Mouse (Mus musculus): ENCODE measurements at regions not wholly inside any gene's neighbourhood (a gene's known extent, or its start where the extent isn't known, plus 50 kb on each side); places are given as distances from the start of the nearest gene placed in this dataset.

DNA sequence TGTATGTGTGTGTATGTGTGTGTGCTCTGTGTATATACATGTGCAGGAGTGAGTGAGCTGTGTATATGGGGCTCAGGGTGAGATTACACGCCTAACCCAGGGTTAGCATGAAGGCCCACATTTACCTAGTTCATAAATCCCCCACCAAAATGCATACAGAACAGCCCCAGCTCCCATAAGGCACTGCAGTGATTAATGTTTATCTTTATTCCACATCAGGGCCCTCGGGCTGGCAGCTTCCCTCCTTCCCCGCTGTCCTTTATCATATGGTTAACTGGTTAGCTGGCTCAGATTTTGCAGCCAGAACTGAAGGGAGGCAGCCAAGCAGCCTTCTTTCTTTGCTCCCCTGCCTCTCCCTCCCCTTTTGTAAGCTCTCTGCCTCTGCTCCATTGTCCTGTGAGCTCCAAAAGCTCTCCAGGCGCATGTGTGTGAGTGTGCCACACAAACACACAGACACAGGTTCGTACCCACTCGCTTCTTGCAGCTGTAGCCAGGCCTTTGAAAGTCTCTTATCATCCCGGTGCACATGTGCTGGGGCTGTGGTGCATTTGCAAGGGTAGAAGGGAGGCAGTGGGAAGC, 649.8 kb upstream of the Fam160b2 start:
- Histone ChIP-seq H3K36me3 (ENCODE audit: control insufficient read depth, insufficient read depth, low read length) (no peaks in the 10 kb centered on the region), H3K9ac (ENCODE audit: low read length) (no peak overlapping the region), H3K4me3 (ENCODE audit: control insufficient read depth in 1 of 2, insufficient read depth in 1 of 2, low read depth in 1 of 2, low read length in 2 of 2) (no peak overlapping the region), H3K9me3 (ENCODE audit: control insufficient read depth, low read length) (no peaks in the 10 kb centered on the region), H3K27ac (replicated peaks in 1 of 2; ENCODE audit: control insufficient read depth in 1 of 2, insufficient read depth in 1 of 2, low read depth in 2 of 2, low read length in 2 of 2) (no peak overlapping the region), H3K27me3 (ENCODE audit: control insufficient read depth, insufficient read depth, low read length) (no peaks in the 10 kb centered on the region), H3K4me2 (ENCODE audit: low read length) (no peak overlapping the region), H3K4me1 (ENCODE audit: control insufficient read depth in 2 of 2, insufficient read depth in 2 of 2, low read length in 2 of 2) (no peaks in the 10 kb centered on the region)
- ATAC-seq (ENCODE audit: insufficient number of reproducible peaks, insufficient read depth, low FRiP score, low read depth), result no peak
- WGBS, result 35% methylated on average over 7 of the region's 7 CpGs

DNA sequence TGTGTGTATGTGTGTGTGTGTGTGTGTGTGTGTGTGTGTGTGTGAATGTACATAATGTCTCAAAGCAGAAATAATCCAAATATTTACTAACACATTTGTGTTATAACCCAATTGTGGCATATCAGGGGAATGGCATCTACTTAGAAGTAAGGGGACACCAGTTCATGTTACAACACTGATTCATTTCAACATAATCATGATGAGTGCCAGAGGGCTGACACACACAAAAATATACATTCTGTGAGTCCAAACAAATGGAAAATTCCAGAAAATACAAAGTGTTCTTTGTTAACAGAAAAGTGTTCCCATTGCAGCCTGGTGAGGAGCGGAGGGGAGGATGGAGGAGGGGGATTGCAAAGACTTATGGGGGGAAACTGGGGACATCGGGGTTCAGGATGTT, 648.9 kb upstream of the Fam160b2 start:
- no peak for ATAC-seq (ENCODE audit: insufficient number of reproducible peaks, insufficient read depth, low FRiP score, low read depth)
- H3K36me3 ChIP-seq (ENCODE audit: control insufficient read depth, insufficient read depth, low read length), result no peaks in the 10 kb centered on the region
- no peak overlapping the region for H3K27ac ChIP-seq (replicated peaks in 1 of 2; ENCODE audit: control insufficient read depth in 1 of 2, insufficient read depth in 1 of 2, low read depth in 2 of 2, low read length in 2 of 2)
- no peaks in the 10 kb centered on the region for H3K9me3 ChIP-seq (ENCODE audit: control insufficient read depth, low read length)
- H3K4me3 ChIP-seq (ENCODE audit: control insufficient read depth in 1 of 2, insufficient read depth in 1 of 2, low read depth in 1 of 2, low read length in 2 of 2), result no peak overlapping the region
- 79% methylated on average over 2 of the region's 2 CpGs for WGBS
- no peaks in the 10 kb centered on the region for H3K4me1 ChIP-seq (ENCODE audit: control insufficient read depth in 2 of 2, insufficient read depth in 2 of 2, low read length in 2 of 2)
- H3K9ac ChIP-seq (ENCODE audit: low read length), result no peak overlapping the region
- H3K27me3 ChIP-seq (ENCODE audit: control insufficient read depth, insufficient read depth, low read length), result no peaks in the 10 kb centered on the region
- H3K4me2 ChIP-seq (ENCODE audit: low read length), result no peak overlapping the region

DNA sequence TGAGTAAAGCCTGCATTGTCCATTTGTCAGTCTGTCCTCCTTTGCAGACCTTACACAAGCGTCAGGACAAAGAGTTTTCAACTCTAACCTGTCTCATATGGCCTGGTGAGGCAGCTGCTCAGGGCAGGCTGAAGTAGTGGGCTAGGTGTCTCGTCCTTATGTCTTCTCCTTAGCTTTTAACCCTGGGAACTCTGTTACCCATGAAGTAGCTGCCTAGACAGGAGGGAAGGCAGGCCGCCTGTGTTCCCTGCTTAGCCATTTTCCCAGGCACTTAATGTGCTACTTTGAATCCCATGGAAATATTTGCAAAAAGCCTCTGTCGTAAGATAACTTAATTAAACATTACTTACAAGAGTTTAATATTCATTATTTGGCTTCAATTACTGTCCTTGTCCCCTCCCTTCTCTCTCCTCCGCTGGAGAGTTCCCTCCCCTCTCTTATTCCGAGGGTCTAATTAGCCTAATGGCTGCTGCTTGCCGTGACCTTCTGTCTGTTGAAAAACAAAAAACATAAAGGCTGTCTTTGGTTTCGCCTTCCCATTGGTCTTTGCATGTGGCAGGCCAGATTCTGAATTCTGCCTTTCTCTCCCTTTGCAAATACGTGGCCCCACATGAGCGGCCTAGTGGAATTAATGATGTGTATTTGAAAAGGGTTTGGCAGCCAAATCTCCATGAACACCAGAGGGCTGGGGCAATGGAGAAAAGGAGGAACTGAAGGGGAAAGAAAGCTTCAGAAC, 642.2 kb upstream of the Fam160b2 start:
- Histone ChIP-seq H3K27me3 (ENCODE audit: control insufficient read depth, insufficient read depth, low read length) (no peaks in the 10 kb centered on the region), H3K9me3 (ENCODE audit: control insufficient read depth, low read length) (no peaks in the 10 kb centered on the region), H3K9ac (ENCODE audit: low read length) (no peak overlapping the region), H3K4me3 (ENCODE audit: control insufficient read depth in 1 of 2, insufficient read depth in 1 of 2, low read depth in 1 of 2, low read length in 2 of 2) (no peak overlapping the region), H3K4me2 (ENCODE audit: low read length) (no peak overlapping the region), H3K4me1 (ENCODE audit: control insufficient read depth in 2 of 2, insufficient read depth in 2 of 2, low read length in 2 of 2) (no peaks in the 10 kb centered on the region), H3K27ac (replicated peaks in 1 of 2; ENCODE audit: control insufficient read depth in 1 of 2, insufficient read depth in 1 of 2, low read depth in 2 of 2, low read length in 2 of 2) (no peak overlapping the region), H3K36me3 (ENCODE audit: control insufficient read depth, insufficient read depth, low read length) (no peaks in the 10 kb centered on the region)
- 69% methylated on average over 10 of the region's 10 CpGs for WGBS
- ATAC-seq (ENCODE audit: insufficient number of reproducible peaks, insufficient read depth, low FRiP score, low read depth), result no peak

DNA sequence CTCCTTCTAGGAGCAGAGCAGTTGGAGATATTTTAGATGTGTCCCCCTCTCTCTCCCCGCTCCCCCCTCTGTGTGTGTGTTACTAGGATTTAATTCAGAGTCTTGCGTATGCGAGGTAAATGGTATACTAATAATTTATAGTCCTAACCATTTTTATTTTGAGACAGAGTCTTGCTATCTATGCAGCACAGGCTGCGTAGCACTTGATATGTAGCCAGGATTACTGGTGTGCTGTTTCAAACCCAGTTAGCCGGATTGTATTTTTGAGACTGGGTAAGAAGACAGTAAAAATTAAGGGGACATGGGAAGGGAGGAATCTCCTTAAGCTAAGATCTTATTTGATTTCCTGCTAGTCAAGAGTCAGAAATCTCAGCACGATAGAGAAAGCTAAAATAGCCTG, 636.6 kb upstream of the Fam160b2 start:
- 86% methylated on average over 6 of the region's 6 CpGs for WGBS
- H3K9me3 ChIP-seq (ENCODE audit: control insufficient read depth, low read length), result no peaks in the 10 kb centered on the region

DNA sequence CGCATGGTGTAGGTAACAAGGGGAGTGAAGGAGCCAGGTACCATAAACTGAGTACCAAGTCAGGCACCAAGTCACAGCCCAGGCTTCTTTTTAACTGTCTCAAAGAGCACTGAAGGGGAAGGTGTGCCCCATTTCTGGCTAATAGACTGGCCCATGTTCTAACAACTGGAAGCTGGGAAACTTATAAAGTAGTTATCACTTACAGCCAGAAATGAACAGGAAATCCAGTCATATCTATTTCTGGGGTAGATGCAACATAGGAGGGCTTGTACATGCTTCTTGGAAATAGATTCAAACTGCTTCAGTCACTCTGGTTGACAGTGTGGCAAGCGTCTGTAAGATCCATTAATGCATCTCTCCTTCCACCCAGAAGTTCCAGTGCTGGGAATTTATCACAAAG, 635.3 kb upstream of the Fam160b2 start:
- no peak for ATAC-seq (ENCODE audit: insufficient number of reproducible peaks, insufficient read depth, low FRiP score, low read depth)
- H3K9ac ChIP-seq (ENCODE audit: low read length), result no peak overlapping the region
- H3K27me3 ChIP-seq (ENCODE audit: control insufficient read depth, insufficient read depth, low read length), result no peaks in the 10 kb centered on the region
- WGBS, result 76% methylated on average over 2 of the region's 2 CpGs
- no peak overlapping the region for H3K4me3 ChIP-seq (ENCODE audit: control insufficient read depth in 1 of 2, insufficient read depth in 1 of 2, low read depth in 1 of 2, low read length in 2 of 2)
- no peaks in the 10 kb centered on the region for H3K4me1 ChIP-seq (ENCODE audit: control insufficient read depth in 2 of 2, insufficient read depth in 2 of 2, low read length in 2 of 2)
- H3K4me2 ChIP-seq (ENCODE audit: low read length), result no peak overlapping the region
- H3K27ac ChIP-seq (replicated peaks in 1 of 2; ENCODE audit: control insufficient read depth in 1 of 2, insufficient read depth in 1 of 2, low read depth in 2 of 2, low read length in 2 of 2), result no peak overlapping the region
- no peaks in the 10 kb centered on the region for H3K9me3 ChIP-seq (ENCODE audit: control insufficient read depth, low read length)
- no peaks in the 10 kb centered on the region for H3K36me3 ChIP-seq (ENCODE audit: control insufficient read depth, insufficient read depth, low read length)

More for the DNA sequence above, 636.6 kb upstream of the Fam160b2 start:
- no peaks in the 10 kb centered on the region for H3K27me3 ChIP-seq (ENCODE audit: control insufficient read depth, insufficient read depth, low read length)
- H3K4me1 ChIP-seq (ENCODE audit: control insufficient read depth in 2 of 2, insufficient read depth in 2 of 2, low read length in 2 of 2), result no peaks in the 10 kb centered on the region
- H3K4me2 ChIP-seq (ENCODE audit: low read length), result no peak overlapping the region
- no peak overlapping the region for H3K27ac ChIP-seq (replicated peaks in 1 of 2; ENCODE audit: control insufficient read depth in 1 of 2, insufficient read depth in 1 of 2, low read depth in 2 of 2, low read length in 2 of 2)
- H3K36me3 ChIP-seq (ENCODE audit: control insufficient read depth, insufficient read depth, low read length), result no peaks in the 10 kb centered on the region
- no peak for ATAC-seq (ENCODE audit: insufficient number of reproducible peaks, insufficient read depth, low FRiP score, low read depth)
- no peak overlapping the region for H3K4me3 ChIP-seq (ENCODE audit: control insufficient read depth in 1 of 2, insufficient read depth in 1 of 2, low read depth in 1 of 2, low read length in 2 of 2)
- H3K9ac ChIP-seq (ENCODE audit: low read length), result no peak overlapping the region

DNA sequence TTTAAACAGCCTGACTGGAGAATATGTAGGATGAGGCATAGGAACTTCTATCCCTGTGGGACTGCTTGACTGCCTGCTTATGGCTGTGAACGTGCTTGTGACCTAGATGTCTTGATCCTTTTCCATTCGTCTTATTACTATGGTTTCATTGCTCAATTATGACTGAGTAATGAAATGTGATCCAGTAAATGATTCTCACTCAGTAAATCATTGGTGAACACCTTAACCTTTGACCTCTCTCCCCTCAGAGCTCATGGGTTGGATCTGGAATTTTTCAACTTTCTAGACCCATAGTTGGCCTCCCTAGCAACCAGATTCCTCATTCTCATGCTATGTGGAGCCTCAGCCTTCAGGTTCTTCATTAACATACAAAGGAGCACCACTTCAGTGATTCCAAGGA, 634.6 kb upstream of the Fam160b2 start:
- H3K36me3 ChIP-seq (ENCODE audit: control insufficient read depth, insufficient read depth, low read length), result no peaks in the 10 kb centered on the region
- H3K4me1 ChIP-seq (ENCODE audit: control insufficient read depth in 2 of 2, insufficient read depth in 2 of 2, low read length in 2 of 2), result no peaks in the 10 kb centered on the region
- H3K27me3 ChIP-seq (ENCODE audit: control insufficient read depth, insufficient read depth, low read length), result no peaks in the 10 kb centered on the region
- no peak for ATAC-seq (ENCODE audit: insufficient number of reproducible peaks, insufficient read depth, low FRiP score, low read depth)
- H3K27ac ChIP-seq (replicated peaks in 1 of 2; ENCODE audit: control insufficient read depth in 1 of 2, insufficient read depth in 1 of 2, low read depth in 2 of 2, low read length in 2 of 2), result no peak overlapping the region
- H3K4me2 ChIP-seq (ENCODE audit: low read length), result no peak overlapping the region
- 78% methylated on average over 2 of the region's 2 CpGs for WGBS
- no peak overlapping the region for H3K9ac ChIP-seq (ENCODE audit: low read length)
- no peaks in the 10 kb centered on the region for H3K9me3 ChIP-seq (ENCODE audit: control insufficient read depth, low read length)
- no peak overlapping the region for H3K4me3 ChIP-seq (ENCODE audit: control insufficient read depth in 1 of 2, insufficient read depth in 1 of 2, low read depth in 1 of 2, low read length in 2 of 2)

DNA sequence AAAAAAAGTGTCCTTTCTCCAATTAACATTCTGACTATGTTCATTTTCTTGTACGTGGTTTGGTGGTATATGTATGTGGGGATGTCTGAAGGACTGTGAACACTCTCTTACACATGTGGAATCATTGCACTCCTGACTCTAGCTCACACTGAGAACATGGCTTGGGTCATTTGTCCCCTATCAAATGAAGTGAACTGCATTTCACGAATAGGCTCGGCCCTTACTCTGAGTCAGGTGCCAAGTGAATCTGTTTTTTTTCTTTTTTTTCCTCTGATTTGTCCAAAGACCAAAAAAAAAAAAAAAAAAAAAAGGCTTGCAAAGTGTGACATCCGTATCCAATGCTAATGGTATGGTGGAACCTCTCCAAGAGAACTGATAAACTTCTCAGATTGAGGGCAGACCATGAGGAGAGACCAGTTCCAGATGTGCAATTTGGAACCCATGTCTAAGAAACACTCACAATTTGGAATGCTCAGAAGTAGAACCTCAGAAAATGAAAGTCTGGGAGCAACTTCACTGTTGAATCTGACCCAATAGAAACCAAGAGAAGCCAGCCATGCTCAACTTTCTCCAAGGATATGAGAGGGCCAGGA, 631.7 kb upstream of the Fam160b2 start:
- no peaks in the 10 kb centered on the region for H3K36me3 ChIP-seq (ENCODE audit: control insufficient read depth, insufficient read depth, low read length)

More for the DNA sequence above, 631.7 kb upstream of the Fam160b2 start:
- no peak for ATAC-seq (ENCODE audit: insufficient number of reproducible peaks, insufficient read depth, low FRiP score, low read depth)
- WGBS, result 68% methylated on average over 4 of the region's 4 CpGs
- no peaks in the 10 kb centered on the region for H3K4me1 ChIP-seq (ENCODE audit: control insufficient read depth in 2 of 2, insufficient read depth in 2 of 2, low read length in 2 of 2)
- no peak overlapping the region for H3K9ac ChIP-seq (ENCODE audit: low read length)
- no peaks in the 10 kb centered on the region for H3K9me3 ChIP-seq (ENCODE audit: control insufficient read depth, low read length)
- no peak overlapping the region for H3K4me3 ChIP-seq (ENCODE audit: control insufficient read depth in 1 of 2, insufficient read depth in 1 of 2, low read depth in 1 of 2, low read length in 2 of 2)
- no peak overlapping the region for H3K4me2 ChIP-seq (ENCODE audit: low read length)
- H3K27me3 ChIP-seq (ENCODE audit: control insufficient read depth, insufficient read depth, low read length), result no peaks in the 10 kb centered on the region
- no peak overlapping the region for H3K27ac ChIP-seq (replicated peaks in 1 of 2; ENCODE audit: control insufficient read depth in 1 of 2, insufficient read depth in 1 of 2, low read depth in 2 of 2, low read length in 2 of 2)

All from heart, embryonic 14.5 days (tissue).